Mouse (Mus musculus) embryonic facial prominence, embryonic 11.5 days (tissue): ENCODE results near the gene Ece1. TPM values are rescaled to one million over a fixed set of nuclear protein-coding genes. Genes with fewer than 3 reads are reported as not detected.

ENCODE experiments used
- ATAC-seq: fragments of 200-750 bp; cut with Nextera tagmentation; replicated peaks from 2 replicates; pipeline ENCODE4 v1.8.0; 2017; ENCODE audit warnings: low read depth; ENCODE audit not compliant: insufficient number of reproducible peaks, low FRiP score, low TSS enrichment
- DNase-seq: peaks from one replicate; pipeline ENCODE4 v3.0.0-alpha.2; 2015; ENCODE audit warnings: low spot score
- H3K27ac ChIP-seq: fragments of 300-500 bp; sonication (generic); replicated peaks from 2 replicates; pipeline ENCODE4 v1.5.1; 2014; ENCODE audit warnings: mild to moderate bottlenecking, low read depth, low read length, control low read depth
- H3K27me3 ChIP-seq: fragments of 300-500 bp; sonication (generic); 2 replicates; pipeline ENCODE4 v1.6.1; 2014; ENCODE audit warnings: mild to moderate bottlenecking, low read length, moderate library complexity, mixed read lengths; ENCODE audit not compliant: control insufficient read depth, insufficient read depth
- H3K36me3 ChIP-seq: fragments of 300-500 bp; sonication (generic); replicated peaks from 2 replicates; pipeline ENCODE4 v1.6.1; 2014; ENCODE audit warnings: low read depth, mild to moderate bottlenecking, low read length, moderate library complexity, mixed read lengths; ENCODE audit not compliant: control insufficient read depth, insufficient read depth
- H3K4me1 ChIP-seq: fragments of 300-500 bp; sonication (generic); 2 replicates; pipeline ENCODE4 v1.6.1; 2014; ENCODE audit warnings: low read length, mixed read lengths; ENCODE audit not compliant: control insufficient read depth, insufficient read depth
- H3K4me2 ChIP-seq: fragments of 300-500 bp; sonication (generic); 2 replicates; pipeline ENCODE4 v1.6.1; 2014; ENCODE audit warnings: low read depth, mild to moderate bottlenecking, control low read depth, low read length, moderate library complexity
- H3K4me3 ChIP-seq: fragments of 300-500 bp; sonication (generic); 2 replicates; pipeline ENCODE4 v1.5.1; 2014; ENCODE audit warnings: low read depth, low read length, control low read depth
- H3K9ac ChIP-seq: fragments of 300-500 bp; sonication (generic); replicated peaks from 2 replicates; pipeline ENCODE4 v1.6.1; 2014; ENCODE audit warnings: mild to moderate bottlenecking, control low read depth, low read length
- H3K9me3 ChIP-seq: fragments of 300-500 bp; sonication (generic); replicated peaks from 2 replicates; pipeline ENCODE4 v1.6.1; 2016; ENCODE audit warnings: mild to moderate bottlenecking, low read length, inconsistent platforms, mixed read lengths; ENCODE audit not compliant: control insufficient read depth
- WGBS: fragments of 180-500 bp; shearing (Covaris S2); extraction: QIAGEN DNeasy Blood & Tissue Kit; methylation state at CpG from one replicate; pipeline ENCODE4 v1.1.7; 2014; 5-methylcytosine and 5-hydroxymethylcytosine counted together
- polyA plus RNA-seq: library from polyadenylated mRNA; unstranded; fragments of >200 nt; fragmentation: Nextera tagmentation; extraction: Ambion mirVana; gene quantifications from 2 replicates; pipeline ENCODE4 v1.2.1, GENCODE M21; 2014

Ece1 gene
- polyA plus RNA-seq, 1 experiment from 2014 or later = 32.2 TPM

- Histone ChIP-seq H3K27ac (no peak overlapping the region), H3K27me3 (no peaks in the 10 kb centered on the region), H3K4me1 (no peaks in the 10 kb centered on the region), H3K4me3 (no peak overlapping the region), H3K9ac (no peak overlapping the region), H3K36me3 (no peaks in the 10 kb centered on the region), H3K9me3 (no peaks in the 10 kb centered on the region), H3K4me2 (no peak overlapping the region)
- WGBS = 86% methylated on average over 5 of the region's 5 CpGs
- no peak for DNase-seq
- ATAC-seq = no peak
Measured at GRCm38 (mm10) chr4:137989426-137989825, 127.4 kb downstream of the Ece1 start.

GRCm38 (mm10) chr4:137990433-137990832 lies 128.4 kb downstream of the Ece1 start:
- Histone ChIP-seq H3K9me3 (no peaks in the 10 kb centered on the region), H3K36me3 (no peaks in the 10 kb centered on the region), H3K27me3 (no peaks in the 10 kb centered on the region), H3K4me3 (no peak overlapping the region), H3K27ac (no peak overlapping the region), H3K4me1 (no peaks in the 10 kb centered on the region), H3K9ac (no peak overlapping the region), H3K4me2 (no peak overlapping the region)
- DNase-seq = no peak
- ATAC-seq = no peak
- WGBS = 78% methylated on average over 4 of the region's 4 CpGs

GRCm38 (mm10) chr4:137991240-137991639 lies 129.2 kb downstream of the Ece1 start:
- H3K4me3 ChIP-seq = no peak overlapping the region
- WGBS = 64% methylated on average over 7 of the region's 7 CpGs
- no peaks in the 10 kb centered on the region for H3K27me3 ChIP-seq
- no peaks in the 10 kb centered on the region for H3K36me3 ChIP-seq
- ATAC-seq (no peak), DNase-seq (no peak)
- no peak overlapping the region for H3K9ac ChIP-seq
- H3K27ac ChIP-seq = no peak overlapping the region
- no peaks in the 10 kb centered on the region for H3K9me3 ChIP-seq
- peaks cover under 1% of the 10 kb centered on the region; the same call in 1 of the 2 replicates for H3K4me1 ChIP-seq
- H3K4me2 ChIP-seq = no peak overlapping the region

- Histone ChIP-seq H3K4me3 (peak within 1 kb of the TSS; percentile 99), H3K27me3 (no peaks in the 10 kb centered on the region), H3K4me1 (peaks cover 2% of the 10 kb centered on the region; the same call in 1 of the 2 replicates), H3K9ac (peak within 1 kb of the TSS; percentile 99), H3K27ac (peak within 1 kb of the TSS; percentile 94), H3K4me2 (peak within 1 kb of the TSS; percentile 88), H3K9me3 (no peaks in the 10 kb centered on the region), H3K36me3 (no peaks in the 10 kb centered on the region; the same call in 1 of the 2 replicates)
- no peak for DNase-seq
- WGBS = 2% methylated on average over 39 of the region's 39 CpGs
- no peak; the same call in none of the 2 replicates for ATAC-seq
Measured at GRCm38 (mm10) chr4:137992890-137993289, 130.9 kb downstream of the Ece1 start, which contains the start of gene Eif4g3. Gene Eif4g3 (plus strand): TSS chr4:137993022.

GRCm38 (mm10) chr4:137993291-137993758 lies 131.3 kb downstream of the Ece1 start:
- WGBS = 1% methylated on average over 47 of the region's 59 CpGs
- Histone ChIP-seq H3K27ac (peak overlapping the region; percentile 94), H3K4me1 (peaks cover 2% of the 10 kb centered on the region; the same call in 1 of the 2 replicates), H3K9me3 (no peaks in the 10 kb centered on the region), H3K4me2 (peak overlapping the region; percentile 88), H3K27me3 (no peaks in the 10 kb centered on the region), H3K4me3 (peak overlapping the region; percentile 99), H3K9ac (peak overlapping the region; percentile 99), H3K36me3 (peaks cover 2% of the 10 kb centered on the region)
- peak; percentile 99 for DNase-seq
- ATAC-seq = peak; percentile 93

- ATAC-seq (no peak), DNase-seq (peak; percentile 47)
- peak overlapping the region; percentile 99 for H3K4me3 ChIP-seq
- peaks cover 2% of the 10 kb centered on the region; the same call in 1 of the 2 replicates for H3K4me1 ChIP-seq
- peak overlapping the region; percentile 99 for H3K9ac ChIP-seq
- H3K27ac ChIP-seq = peak overlapping the region; percentile 94
- no peaks in the 10 kb centered on the region for H3K9me3 ChIP-seq
- under 1% methylated on average over 42 of the region's 60 CpGs for WGBS
- H3K4me2 ChIP-seq = peak overlapping the region; percentile 85
- no peaks in the 10 kb centered on the region for H3K27me3 ChIP-seq
- H3K36me3 ChIP-seq = peaks cover 3% of the 10 kb centered on the region
Measured at GRCm38 (mm10) chr4:137993821-137994561, 132.0 kb downstream of the Ece1 start.

- ATAC-seq (no peak), DNase-seq (no peak)
- WGBS = 49% methylated on average over 12 of the region's 12 CpGs
- peak overlapping the region; percentile 99 for H3K9ac ChIP-seq
- peaks cover 3% of the 10 kb centered on the region for H3K36me3 ChIP-seq
- H3K4me3 ChIP-seq = peak overlapping the region; percentile 99
- H3K9me3 ChIP-seq = no peaks in the 10 kb centered on the region
- H3K27me3 ChIP-seq = no peaks in the 10 kb centered on the region
- peak overlapping the region; percentile 85 for H3K4me2 ChIP-seq
- 0 out of 2 replicates have a peak overlapping the region, but pooled peaks have one; percentile 94 for H3K27ac ChIP-seq
- H3K4me1 ChIP-seq = peaks cover 2% of the 10 kb centered on the region; the same call in 1 of the 2 replicates
Measured at GRCm38 (mm10) chr4:137994562-137995336, 132.7 kb downstream of the Ece1 start.
